Mouse (Mus musculus): ENCODE data around the gene Fam170b.

- no peak for TF ChIP-seq CTCF (IDR thresholded peaks at IDR 0.05; ENCODE audit: borderline replicate concordance, insufficient read depth, low read depth, low read length)
- TF ChIP-seq POLR2A (IDR thresholded peaks at IDR 0.05; ENCODE audit: borderline replicate concordance, insufficient read depth, low read length), result no peak
Observed at GRCm38 (mm10) chr14:32827165-32827564, 6.6 kb upstream of the Fam170b start.
